Mouse (Mus musculus) heart, postnatal 25 days (tissue): ENCODE results near the gene Rab20. TPM values are rescaled to one million over a fixed set of nuclear protein-coding genes. Genes with fewer than 3 reads are reported as not detected.
"Not testable (repeated sequence)": the region's sequence is repeated elsewhere in the genome, so short reads cannot be mapped to it uniquely, and the experiment has no call there.

Source experiments
- DNase-seq: peaks from one replicate; pipeline ENCODE4 v3.0.0; 2022; ENCODE audit warnings: low spot score
- intact Hi-C: fragments of 180-260 bp; cut with DNase I; formaldehyde crosslinking; loops from one replicate; pipeline ENCODE4 v1.15.1; 2025
- total RNA-seq, 2 experiments: library from RNA; stranded (reverse); gene quantifications; 2 replicates each; pipeline ENCODE4 v1.2.3; 2021

Gene Rab20
- total RNA-seq, 2 experiments from 2014 or later = 24.3 to 27.3 TPM

GRCm38 (mm10) chr8:11486142-11486541 lies 7.6 kb upstream of the Rab20 start:
- DNase-seq = no peak
- intact Hi-C loops = loop anchor here (2.0 to 10.0 kb wide), 3 partner anchors 17 to 241 kb away; no protein-coding TSS in a partner anchor

- intact Hi-C loops = loop anchor here (10.0 kb wide), 1 partner anchor 238 kb away; no protein-coding TSS in a partner anchor
These were observed 4.0 kb upstream of the Rab20 start for GRCm38 (mm10) chr8:11482537-11482936.

GRCm38 (mm10) chr8:11481876-11482275 lies 3.4 kb upstream of the Rab20 start:
- intact Hi-C loops = loop anchor here (10.0 kb wide), 1 partner anchor 237 kb away; no protein-coding TSS in a partner anchor
- DNase-seq = no peak

More at GRCm38 (mm10) chr8:11482537-11482936, 4.0 kb upstream of the Rab20 start:
- no peak for DNase-seq

- no peak for DNase-seq
- intact Hi-C loops = no loop called here
These were observed 1.1 kb upstream of the Rab20 start for GRCm38 (mm10) chr8:11479591-11479990.

GRCm38 (mm10) chr8:11478807-11479527 lies 457 bp upstream of the Rab20 start:
- intact Hi-C loops = no loop called here
- no peak for DNase-seq

GRCm38 (mm10) chr8:11477178-11477553 lies 1.3 kb downstream of the Rab20 start:
- DNase-seq = no peak
- intact Hi-C loops = no loop called here

- intact Hi-C loops = no loop called here
- DNase-seq = peak; percentile 51
These were observed 2.0 kb downstream of the Rab20 start for GRCm38 (mm10) chr8:11476338-11477177.

GRCm38 (mm10) chr8:11475876-11476275 lies 2.6 kb downstream of the Rab20 start:
- intact Hi-C loops = no loop called here
- no peak for DNase-seq

- no peak for DNase-seq
- intact Hi-C loops = no loop called here
These were observed 3.1 kb downstream of the Rab20 start for GRCm38 (mm10) chr8:11475397-11475796.

- no peak for DNase-seq
- intact Hi-C loops = no loop called here
These were observed 5.4 kb downstream of the Rab20 start for GRCm38 (mm10) chr8:11473072-11473471.

GRCm38 (mm10) chr8:11471309-11471708 lies 7.2 kb downstream of the Rab20 start:
- intact Hi-C loops = no loop called here

GRCm38 (mm10) chr8:11470694-11471093 lies 7.8 kb downstream of the Rab20 start:
- no peak for DNase-seq
- intact Hi-C loops = no loop called here

More at GRCm38 (mm10) chr8:11471309-11471708, 7.2 kb downstream of the Rab20 start:
- DNase-seq = no peak

- no peak for DNase-seq
- intact Hi-C loops = loop anchor here (2.0 kb wide), 1 partner anchor 18 kb away; no protein-coding TSS in a partner anchor
These were observed 9.4 kb downstream of the Rab20 start for GRCm38 (mm10) chr8:11469095-11469494.

GRCm38 (mm10) chr8:11466528-11466927 lies 12.0 kb downstream of the Rab20 start:
- intact Hi-C loops, DNase-seq: not testable (repeated sequence)

GRCm38 (mm10) chr8:11465619-11466018 lies 12.9 kb downstream of the Rab20 start:
- no peak for DNase-seq
- intact Hi-C loops = no loop called here

- intact Hi-C loops = no loop called here
- no peak for DNase-seq
These were observed 13.9 kb downstream of the Rab20 start for GRCm38 (mm10) chr8:11464707-11464964.

GRCm38 (mm10) chr8:11463889-11464706 lies 14.4 kb downstream of the Rab20 start:
- no peak for DNase-seq
- intact Hi-C loops = no loop called here

- DNase-seq = no peak
- intact Hi-C loops = no loop called here
These were observed 15.0 kb downstream of the Rab20 start for GRCm38 (mm10) chr8:11463541-11463888.

- intact Hi-C loops = no loop called here
- DNase-seq = no peak
These were observed 15.9 kb downstream of the Rab20 start for GRCm38 (mm10) chr8:11462641-11463040.

- intact Hi-C loops = no loop called here
- no peak for DNase-seq
These were observed 16.7 kb downstream of the Rab20 start for GRCm38 (mm10) chr8:11461847-11462246.
